In genomic region chr1:180942166-180943031, GRCm38 (mm10) we compare ENCODE assay signal across 8 mouse cellular contexts. TPM values are rescaled to one million over a fixed set of nuclear protein-coding genes. Genes with fewer than 3 reads are reported as not detected.
DNase-seq lines count a peak whose midpoint lies in the region; ATAC-seq and TF ChIP-seq lines count a peak whose summit lies in the region.

Gene Tmem63a, plus strand, starts transcription at chr1:180942344.

- peaks cover 11% of the 10 kb centered on the region for H3K36me3 ChIP-seq in erythroblast, embryonic 14.5 days (ENCODE audit: control insufficient read depth)
- H3K36me3 ChIP-seq in heart, embryonic 13.5 days: peaks cover 9% of the 10 kb centered on the region
- no peaks in the 10 kb centered on the region for H3K36me3 ChIP-seq in kidney, embryonic 16.5 days (ENCODE audit: insufficient read depth, low read length)
- H3K36me3 ChIP-seq in liver, embryonic 15.5 days (replicated peaks): peaks cover 2% of the 10 kb centered on the region; the same call in 1 of the 2 replicates
- H3K36me3 ChIP-seq in testis, adult 2 months (ENCODE audit: control insufficient read depth, insufficient read depth, low read length): no peaks in the 10 kb centered on the region

- H3K27ac ChIP-seq in heart, embryonic 13.5 days (replicated peaks): peak within 1 kb of the TSS; percentile 86
- peak within 1 kb of the TSS; percentile 11 for H3K27ac ChIP-seq in kidney, embryonic 16.5 days (ENCODE audit: low read length)
- peak within 1 kb of the TSS; percentile 89 for H3K27ac ChIP-seq in liver, embryonic 15.5 days (replicated peaks)
- H3K27ac ChIP-seq in testis, adult 2 months (ENCODE audit: control insufficient read depth, insufficient read depth, low read depth, low read length): peak within 1 kb of the TSS; percentile 80

- H3K4me1 ChIP-seq in erythroblast, embryonic 14.5 days (ENCODE audit: control insufficient read depth): peaks cover 68% of the 10 kb centered on the region
- peaks cover 54% of the 10 kb centered on the region for H3K4me1 ChIP-seq in heart, embryonic 13.5 days
- peaks cover 37% of the 10 kb centered on the region for H3K4me1 ChIP-seq in kidney, embryonic 16.5 days (ENCODE audit: insufficient read depth, low read length)
- peaks cover 72% of the 10 kb centered on the region for H3K4me1 ChIP-seq in liver, embryonic 15.5 days (replicated peaks)
- H3K4me1 ChIP-seq in testis, adult 2 months (ENCODE audit: control insufficient read depth, insufficient read depth, low read length): peaks cover 7% of the 10 kb centered on the region

- no peak for TF ChIP-seq CTCF in testis, adult 2 months (IDR thresholded peaks at IDR 0.05; ENCODE audit: control insufficient read depth, insufficient read depth, insufficient replicate concordance, low read depth, low read length)

- H3K9me3 ChIP-seq in erythroblast, embryonic 14.5 days (ENCODE audit: control insufficient read depth, low read length): no peaks in the 10 kb centered on the region
- no peaks in the 10 kb centered on the region for H3K9me3 ChIP-seq in heart, embryonic 13.5 days
- no peaks in the 10 kb centered on the region for H3K9me3 ChIP-seq in kidney, embryonic 16.5 days (ENCODE audit: low read length)
- H3K9me3 ChIP-seq in liver, embryonic 15.5 days (replicated peaks): no peaks in the 10 kb centered on the region

- peak within 1 kb of the TSS; percentile 84 for H3K4me2 ChIP-seq in heart, embryonic 13.5 days
- H3K4me2 ChIP-seq in kidney, embryonic 16.5 days (replicated peaks; ENCODE audit: low read depth, low read length): peak within 1 kb of the TSS; percentile 94
- H3K4me2 ChIP-seq in liver, embryonic 15.5 days: peak within 1 kb of the TSS; percentile 96

- peak within 1 kb of the TSS; percentile 92 for H3K9ac ChIP-seq in heart, embryonic 13.5 days
- peak within 1 kb of the TSS; percentile 88 for H3K9ac ChIP-seq in kidney, embryonic 16.5 days (replicated peaks; ENCODE audit: low read length)
- H3K9ac ChIP-seq in liver, embryonic 15.5 days: peak within 1 kb of the TSS; percentile 91

- H3K4me3 ChIP-seq in erythroblast, embryonic 14.5 days (replicated peaks): peak within 1 kb of the TSS; percentile 66
- H3K4me3 ChIP-seq in heart, embryonic 13.5 days: peak within 1 kb of the TSS; percentile 88
- peak within 1 kb of the TSS; percentile 92 for H3K4me3 ChIP-seq in kidney, embryonic 16.5 days (ENCODE audit: low read length)
- H3K4me3 ChIP-seq in liver, embryonic 15.5 days (replicated peaks): peak within 1 kb of the TSS; percentile 92
- peak within 1 kb of the TSS; percentile 79 for H3K4me3 ChIP-seq in testis, adult 2 months (ENCODE audit: control insufficient read depth, low read depth, low read length)

- peaks cover 28% of the 10 kb centered on the region for H3K27me3 ChIP-seq in erythroblast, embryonic 14.5 days (ENCODE audit: control insufficient read depth)
- H3K27me3 ChIP-seq in heart, embryonic 13.5 days (replicated peaks): peaks cover 13% of the 10 kb centered on the region
- peaks cover 9% of the 10 kb centered on the region for H3K27me3 ChIP-seq in kidney, embryonic 16.5 days (ENCODE audit: insufficient read depth, low read length)
- no peaks in the 10 kb centered on the region for H3K27me3 ChIP-seq in liver, embryonic 15.5 days
- no peaks in the 10 kb centered on the region for H3K27me3 ChIP-seq in testis, adult 2 months (ENCODE audit: control insufficient read depth, insufficient read depth, low read length)

- ATAC-seq in heart, embryonic 13.5 days (ENCODE audit: extremely low read depth, insufficient number of reproducible peaks, low FRiP score, low TSS enrichment): peak; percentile 37; the same call in 1 of the 2 replicates
- ATAC-seq in kidney, embryonic 16.5 days (ENCODE audit: low FRiP score, low TSS enrichment): peak; percentile 71
- ATAC-seq in liver, embryonic 15.5 days (ENCODE audit: insufficient read depth): peak; percentile 58

- TF ChIP-seq POLR2A in testis, adult 2 months (IDR thresholded peaks at IDR 0.05; ENCODE audit: control insufficient read depth, low read depth, low read length): peak; percentile 10; the same call in 1 of the 2 replicates

- under 1% methylated on average over 73 of the region's 73 CpGs for WGBS in heart, embryonic 13.5 days
- under 1% methylated on average over 61 of the region's 73 CpGs for WGBS in kidney, embryonic 16.5 days
- WGBS in liver, embryonic 15.5 days (ENCODE audit: insufficient replicate concordance): under 1% methylated on average over 73 of the region's 73 CpGs

- peak; percentile 75 to 79 for DNase-seq in B cell, adult 2 months
- DNase-seq in adrenal gland, postnatal 14 days: peak; percentile 87
- DNase-seq in neural tube, embryonic 10.5 days (ENCODE audit: extremely low spot score, low spot score): peak; percentile 84

RNA-seq across cellular contexts. Expression of gene Tmem63a, which starts in this region (rescaled TPM):
- 44.4 and 56.2 TPM in 2 replicates for total RNA-seq in adrenal gland, postnatal 14 days (2021)
- polyA plus RNA-seq in erythroblast, embryonic 14.5 days (2012): 0.27 and 0.36 TPM in 2 replicates
- 7.7 and 8.6 TPM in 2 replicates for polyA plus RNA-seq in heart, embryonic 13.5 days (2015; fragmentation: Nextera tagmentation; extraction: Ambion mirVana)
- polyA plus RNA-seq in kidney, embryonic 16.5 days (2015; fragmentation: Nextera tagmentation; extraction: Ambion mirVana): 11.8 and 13.1 TPM in 2 replicates
- 8.0 and 9.3 TPM in 2 replicates for polyA plus RNA-seq in liver, embryonic 15.5 days (2015; fragmentation: Nextera tagmentation; extraction: Ambion mirVana)
- 3.6 and 3.7 TPM in 2 replicates for polyA plus RNA-seq in testis, adult 2 months (2012; rRNA removed)

Comparison
In these comparisons a context has a peak if more than half of its experiments do, and no peak if none do; other contexts are left out.
1. Peak in every context shown above with its lines: DNase-seq, ATAC-seq, H3K4me3 ChIP-seq and H3K27ac ChIP-seq.
2. H3K27ac ChIP-seq: peak in every context shown above with its lines; median percentile 89 in liver, embryonic 15.5 days; 86 in heart, embryonic 13.5 days; 80 in testis, adult 2 months; 11 in kidney, embryonic 16.5 days.